Mouse (Mus musculus) heart, embryonic 15.5 days (tissue): ENCODE measurements around the gene Lamc1. TPM values are rescaled to one million over a fixed set of nuclear protein-coding genes. Genes with fewer than 3 reads are reported as not detected.

Experiments
- ATAC-seq: fragments of 200-750 bp; cut with Nextera tagmentation; replicated peaks from 2 replicates; pipeline ENCODE4 v1.8.0; 2017; ENCODE audit warnings: low read depth, moderate TSS enrichment; ENCODE audit not compliant: insufficient number of reproducible peaks, insufficient read depth, low FRiP score
- H3K27ac ChIP-seq: fragments of 300-500 bp; sonication (generic); 2 replicates; pipeline ENCODE4 v1.5.1; 2015; ENCODE audit warnings: mild to moderate bottlenecking, inconsistent platforms
- H3K27me3 ChIP-seq: fragments of 300-500 bp; sonication (generic); 2 replicates; pipeline ENCODE4 v1.6.1; 2015; ENCODE audit warnings: inconsistent platforms
- H3K36me3 ChIP-seq: fragments of 300-500 bp; sonication (generic); 2 replicates; pipeline ENCODE4 v1.6.1; 2015; ENCODE audit warnings: mild to moderate bottlenecking, inconsistent platforms
- H3K4me1 ChIP-seq: fragments of 300-500 bp; sonication (generic); replicated peaks from 2 replicates; pipeline ENCODE4 v1.6.1; 2015; ENCODE audit warnings: inconsistent platforms
- H3K4me2 ChIP-seq: fragments of 300-500 bp; sonication (generic); 2 replicates; pipeline ENCODE4 v1.6.1; 2015; ENCODE audit warnings: inconsistent platforms, mild to moderate bottlenecking, moderate library complexity
- H3K4me3 ChIP-seq: fragments of 300-500 bp; sonication (generic); 2 replicates; pipeline ENCODE4 v1.5.1; 2015; ENCODE audit warnings: mild to moderate bottlenecking, inconsistent platforms
- H3K9ac ChIP-seq: fragments of 300-500 bp; sonication (generic); 2 replicates; pipeline ENCODE4 v1.6.1; 2015; ENCODE audit warnings: mild to moderate bottlenecking, inconsistent platforms
- H3K9me3 ChIP-seq: fragments of 300-500 bp; sonication (generic); replicated peaks from 2 replicates; pipeline ENCODE4 v1.6.1; 2016; ENCODE audit warnings: inconsistent platforms
- WGBS: fragments of 180-500 bp; shearing (Covaris S2); methylation state at CpG from one replicate; pipeline ENCODE4 v1.1.7; 2015; ENCODE audit warnings: mixed read lengths; 5-methylcytosine and 5-hydroxymethylcytosine counted together
- polyA plus RNA-seq: library from polyadenylated mRNA; unstranded; fragments of >200 nt; fragmentation: Nextera tagmentation; extraction: Ambion mirVana; gene quantifications from 2 replicates; pipeline ENCODE4 v1.2.1, GENCODE M21; 2015

Gene Lamc1
- polyA plus RNA-seq, 1 experiment from 2014 or later = 74.3 TPM

- peak; percentile 47 for ATAC-seq
- Histone ChIP-seq H3K4me2 (no peak overlapping the region), H3K36me3 (peaks cover 7% of the 10 kb centered on the region; the same call in 1 of the 2 replicates), H3K4me1 (peaks cover 67% of the 10 kb centered on the region), H3K9ac (no peak overlapping the region), H3K4me3 (no peak overlapping the region), H3K9me3 (no peaks in the 10 kb centered on the region), H3K27me3 (no peaks in the 10 kb centered on the region), H3K27ac (peak overlapping the region; percentile 79)
- 20% methylated on average over 7 of the region's 7 CpGs for WGBS
These were observed 67.5 kb downstream of the Lamc1 start for GRCm38 (mm10) chr1:153265066-153265465.

DNA sequence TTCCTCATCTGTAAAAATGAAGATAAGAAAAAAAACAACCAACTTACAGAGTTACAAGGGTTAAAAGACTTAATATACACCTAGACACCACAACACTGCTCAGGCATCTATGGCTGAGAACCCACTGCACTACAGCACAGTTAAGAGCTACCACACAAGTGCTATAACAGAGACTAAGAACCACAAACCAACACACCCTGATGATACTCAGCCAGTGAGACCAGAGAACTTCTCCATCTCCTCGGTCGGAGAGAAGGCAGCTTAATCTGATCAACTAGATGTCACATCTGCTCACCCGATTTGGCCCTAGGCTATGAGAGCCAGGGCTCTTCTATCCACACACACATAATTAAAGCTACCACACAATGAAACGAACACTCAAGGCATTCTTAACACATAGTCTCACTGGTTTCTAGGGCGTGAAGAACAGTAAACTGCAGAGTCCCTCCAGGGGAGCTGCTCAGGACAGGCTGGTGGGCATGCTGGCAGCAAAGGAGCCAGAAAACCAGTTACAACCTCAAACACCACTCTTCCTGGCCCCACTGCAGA, 72.8 kb downstream of the Lamc1 start:
- Histone ChIP-seq H3K27ac (no peak overlapping the region), H3K36me3 (peaks cover 17% of the 10 kb centered on the region), H3K27me3 (no peaks in the 10 kb centered on the region), H3K9me3 (no peaks in the 10 kb centered on the region), H3K9ac (no peak overlapping the region), H3K4me2 (no peak overlapping the region), H3K4me1 (peaks cover 28% of the 10 kb centered on the region), H3K4me3 (no peak overlapping the region)
- ATAC-seq = no peak
- 71% methylated on average over 5 of the region's 5 CpGs for WGBS

DNA sequence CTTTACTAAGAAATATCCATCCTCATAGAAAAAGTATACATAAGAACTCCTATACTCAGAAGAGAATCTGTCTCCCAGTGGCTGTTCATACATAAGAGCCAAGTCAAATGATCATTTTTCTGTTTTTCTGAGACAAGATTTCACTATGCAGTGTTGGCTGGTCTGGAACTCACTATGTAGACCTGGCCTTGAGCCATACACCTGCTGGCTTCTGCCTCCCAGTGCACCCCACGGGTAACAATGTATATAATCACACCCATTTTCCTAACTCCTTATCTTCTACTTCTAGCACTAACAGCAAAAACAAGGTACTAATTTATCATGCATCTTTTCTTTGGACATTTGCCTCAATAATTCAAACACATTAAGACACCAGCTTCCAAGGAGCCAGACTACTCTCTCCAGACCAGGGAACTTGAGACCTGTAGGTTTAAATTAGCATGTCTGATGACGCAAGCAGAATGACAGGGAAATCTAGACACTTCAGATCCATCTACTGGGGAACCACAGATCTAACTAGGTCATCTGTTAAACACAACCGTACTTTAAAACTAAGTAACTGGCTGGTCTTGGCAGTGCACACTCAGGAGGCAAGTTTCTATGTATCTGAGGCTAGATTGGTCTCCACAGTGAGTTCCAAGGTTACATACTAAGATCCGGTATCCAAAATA, 79.9 kb downstream of the Lamc1 start:
- no peak for ATAC-seq
- H3K27ac ChIP-seq = no peak overlapping the region
- H3K36me3 ChIP-seq = peaks cover 73% of the 10 kb centered on the region
- H3K9me3 ChIP-seq = no peaks in the 10 kb centered on the region
- H3K4me1 ChIP-seq = no peaks in the 10 kb centered on the region
- H3K4me2 ChIP-seq = no peak overlapping the region
- H3K27me3 ChIP-seq = no peaks in the 10 kb centered on the region
- 74% methylated on average over 4 of the region's 4 CpGs for WGBS
- no peak overlapping the region for H3K4me3 ChIP-seq
- no peak overlapping the region for H3K9ac ChIP-seq

- no peak overlapping the region for H3K9ac ChIP-seq
- peaks cover 76% of the 10 kb centered on the region for H3K36me3 ChIP-seq
- H3K9me3 ChIP-seq = no peaks in the 10 kb centered on the region
- H3K4me3 ChIP-seq = no peak overlapping the region
- H3K27ac ChIP-seq = no peak overlapping the region
- no peaks in the 10 kb centered on the region for H3K4me1 ChIP-seq
- no peaks in the 10 kb centered on the region for H3K27me3 ChIP-seq
- 88% methylated on average over 12 of the region's 12 CpGs for WGBS
- no peak for ATAC-seq
- H3K4me2 ChIP-seq = no peak overlapping the region
These were observed 80.9 kb downstream of the Lamc1 start for GRCm38 (mm10) chr1:153251590-153252206.

GRCm38 (mm10) chr1:153241346-153241745, 91.2 kb downstream of the Lamc1 start:
- Histone ChIP-seq H3K4me1 (no peaks in the 10 kb centered on the region), H3K27ac (no peak overlapping the region), H3K9me3 (no peaks in the 10 kb centered on the region), H3K4me3 (no peak overlapping the region), H3K27me3 (no peaks in the 10 kb centered on the region), H3K9ac (no peak overlapping the region), H3K36me3 (peaks cover 81% of the 10 kb centered on the region), H3K4me2 (no peak overlapping the region)
- WGBS = 68% methylated on average over 7 of the region's 7 CpGs
- ATAC-seq = no peak

- H3K4me2 ChIP-seq = no peak overlapping the region
- no peak overlapping the region for H3K4me3 ChIP-seq
- no peak overlapping the region for H3K9ac ChIP-seq
- no peaks in the 10 kb centered on the region for H3K9me3 ChIP-seq
- no peak for ATAC-seq
- no peaks in the 10 kb centered on the region for H3K27me3 ChIP-seq
- peaks cover 70% of the 10 kb centered on the region for H3K36me3 ChIP-seq
- WGBS = 54% methylated on average over 4 of the region's 4 CpGs
- H3K4me1 ChIP-seq = no peaks in the 10 kb centered on the region
- H3K27ac ChIP-seq = peak overlapping the region; percentile 51
These were observed 97.0 kb downstream of the Lamc1 start for GRCm38 (mm10) chr1:153235576-153235975.

- no peak for ATAC-seq
- Histone ChIP-seq H3K36me3 (peaks cover 79% of the 10 kb centered on the region), H3K4me2 (no peak overlapping the region), H3K27me3 (no peaks in the 10 kb centered on the region), H3K9me3 (no peaks in the 10 kb centered on the region), H3K9ac (no peak overlapping the region), H3K4me1 (no peaks in the 10 kb centered on the region), H3K27ac (no peak overlapping the region), H3K4me3 (no peak overlapping the region)
- 83% methylated on average over 9 of the region's 9 CpGs for WGBS
These were observed 100.9 kb downstream of the Lamc1 start for GRCm38 (mm10) chr1:153231681-153232080.

DNA sequence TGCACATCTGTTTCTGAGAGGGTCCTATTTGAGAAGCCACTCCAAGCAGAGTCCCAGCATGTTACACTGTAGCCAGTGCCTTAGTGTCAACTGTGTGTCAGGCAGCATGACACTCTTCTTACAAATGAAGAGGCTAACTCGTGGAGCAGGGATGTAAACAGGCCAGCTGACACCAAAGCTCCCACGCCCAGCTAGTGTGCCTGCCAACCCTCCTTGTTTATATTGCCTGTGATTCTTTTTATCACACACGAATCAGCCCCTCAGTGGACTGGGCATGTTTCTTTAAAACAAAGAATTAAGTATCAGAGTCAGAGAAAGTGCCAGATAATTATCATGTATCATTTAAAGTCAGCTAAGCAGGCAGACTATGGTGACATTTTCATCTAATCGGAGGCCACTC, 104.7 kb downstream of the Lamc1 start:
- peaks cover 92% of the 10 kb centered on the region for H3K36me3 ChIP-seq
- no peak overlapping the region for H3K27ac ChIP-seq
- no peaks in the 10 kb centered on the region for H3K9me3 ChIP-seq
- H3K27me3 ChIP-seq = no peaks in the 10 kb centered on the region
- WGBS = 62% methylated on average over 4 of the region's 4 CpGs
- H3K4me3 ChIP-seq = no peak overlapping the region
- H3K4me2 ChIP-seq = no peak overlapping the region
- H3K9ac ChIP-seq = no peak overlapping the region
- no peaks in the 10 kb centered on the region for H3K4me1 ChIP-seq
- ATAC-seq = no peak

GRCm38 (mm10) chr1:153227096-153227495, 105.5 kb downstream of the Lamc1 start:
- Histone ChIP-seq H3K4me3 (no peak overlapping the region), H3K36me3 (peaks cover 92% of the 10 kb centered on the region)
- 75% methylated on average over 8 of the region's 8 CpGs for whole genome bisulfite sequencing

GRCm38 (mm10) chr1:153225786-153226725, 106.5 kb downstream of the Lamc1 start:
- H3K9ac ChIP-seq = no peak overlapping the region
- 85% methylated on average over 21 of the region's 21 CpGs for WGBS
- no peak overlapping the region for H3K4me2 ChIP-seq
- H3K27ac ChIP-seq = no peak overlapping the region
- H3K4me1 ChIP-seq = no peaks in the 10 kb centered on the region
- no peak for ATAC-seq
- H3K36me3 ChIP-seq = peaks cover 92% of the 10 kb centered on the region
- no peak overlapping the region for H3K4me3 ChIP-seq
- no peaks in the 10 kb centered on the region for H3K27me3 ChIP-seq
- no peaks in the 10 kb centered on the region for H3K9me3 ChIP-seq

More at GRCm38 (mm10) chr1:153227096-153227495, 105.5 kb downstream of the Lamc1 start:
- H3K9ac ChIP-seq = no peak overlapping the region
- H3K27ac ChIP-seq = no peak overlapping the region
- H3K4me1 ChIP-seq = no peaks in the 10 kb centered on the region
- no peak overlapping the region for H3K4me2 ChIP-seq
- no peak for ATAC-seq
- no peaks in the 10 kb centered on the region for H3K27me3 ChIP-seq
- no peaks in the 10 kb centered on the region for H3K9me3 ChIP-seq

- H3K36me3 ChIP-seq = peaks cover 88% of the 10 kb centered on the region
- no peaks in the 10 kb centered on the region for H3K27me3 ChIP-seq
- H3K9ac ChIP-seq = no peak overlapping the region
- no peaks in the 10 kb centered on the region for H3K9me3 ChIP-seq
- H3K4me2 ChIP-seq = no peak overlapping the region
- H3K27ac ChIP-seq = peak overlapping the region; percentile 45
- no peaks in the 10 kb centered on the region for H3K4me1 ChIP-seq
- H3K4me3 ChIP-seq = no peak overlapping the region
- ATAC-seq = 0 out of 2 replicates have a peak, but pooled peaks have one; percentile 47
- WGBS = 68% methylated on average over 5 of the region's 5 CpGs
These were observed 108.3 kb downstream of the Lamc1 start for GRCm38 (mm10) chr1:153224331-153224730.
